Mouse (Mus musculus) kidney, postnatal 14 days (tissue): ENCODE data around the gene Mob3c.
A peak's percentile ranks its signal among the peaks of the same experiment; 100 is the strongest.

Experiments
- DNase-seq: peaks from one replicate; pipeline ENCODE4 v3.0.0; 2022; ENCODE audit warnings: mixed read lengths

The Mob3c gene

GRCm38 (mm10) chr4:115884022-115884421, 56.1 kb downstream of the Mob3c start, which contains the start of gene Kncn:
TSS of gene Kncn (plus strand) at chr4:115884400.
- DNase-seq: peak; percentile 25
